Mouse (Mus musculus) spleen, adult 2 months (tissue): ENCODE measurements around the gene Ola1.

Experiments used
- CTCF ChIP-seq: fragments of 200-500 bp; IDR thresholded peaks from 2 replicates; pipeline ENCODE4 v1.5.1; 2011; ENCODE audit warnings: mild to moderate bottlenecking, inconsistent platforms; ENCODE audit not compliant: insufficient read depth, insufficient read length, insufficient replicate concordance; ENCODE audit errors: extremely low read depth
- POLR2A ChIP-seq: fragments of 200-500 bp; IDR thresholded peaks from 2 replicates; pipeline ENCODE4 v1.6.1; 2011; ENCODE audit warnings: low read depth, low read length, inconsistent platforms

- TF ChIP-seq POLR2A (no peak), CTCF (no peak)
Measured at GRCm38 (mm10) chr2:73146111-73146510, 72.6 kb downstream of the Ola1 start.
